ENCODE assay signal across 11 mouse cellular contexts in the genomic region with DNA sequence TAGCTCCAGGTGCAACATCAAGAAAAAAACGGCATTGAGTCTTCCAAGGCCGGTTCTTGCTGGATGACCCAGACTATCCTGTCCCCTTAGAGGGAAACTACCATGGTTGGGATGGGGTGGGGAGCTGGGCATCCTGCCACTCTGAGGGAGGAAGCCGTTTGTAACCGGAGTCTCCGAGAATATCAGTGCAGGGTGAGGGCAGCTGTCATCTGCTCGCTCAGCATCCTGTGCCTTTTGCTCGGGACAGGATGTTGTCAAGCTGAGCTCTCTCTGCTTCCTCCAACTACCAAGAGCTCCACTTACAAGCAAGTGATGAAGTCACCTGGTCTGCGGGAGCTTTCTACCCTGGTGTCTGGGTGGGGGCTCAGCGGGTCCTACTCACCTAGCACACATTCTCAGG. TPM values are rescaled to one million over a fixed set of nuclear protein-coding genes. Genes with fewer than 3 reads are reported as not detected.
DNase-seq lines count a peak whose midpoint lies in the region; ATAC-seq and TF ChIP-seq lines count a peak whose summit lies in the region.
"Had no signal": no experiment of that assay in that cellular context is flagged by ENCODE, and none has a peak within 500 bp of the region (broad histone marks: within the 10 kb centered on the region; RNA-seq: fewer than 3 reads in every experiment).

No protein-coding gene starts in this region.

- H3K27me3 ChIP-seq in midbrain, embryonic 11.5 days (ENCODE audit: control insufficient read depth, insufficient read depth, low read length) = no peaks in the 10 kb centered on the region
- no peaks in the 10 kb centered on the region for H3K27me3 ChIP-seq in midbrain, postnatal 0 days (ENCODE audit: insufficient read depth, low read length)
- H3K27me3 ChIP-seq: CH12.LX; neural tube, embryonic 12.5 days had no signal

- ATAC-seq in midbrain, embryonic 11.5 days (ENCODE audit: low FRiP score) = no peak
- ATAC-seq in midbrain, postnatal 0 days (ENCODE audit: low FRiP score) = no peak

- H3K27ac ChIP-seq in midbrain, embryonic 11.5 days (ENCODE audit: low read depth, low read length) = no peak overlapping the region
- H3K27ac ChIP-seq in midbrain, postnatal 0 days (ENCODE audit: low read depth, low read length) = no peak overlapping the region
- H3K27ac ChIP-seq: forebrain, embryonic 10.5 days; neural tube, embryonic 12.5 days had no signal

- no peak overlapping the region for H3K4me2 ChIP-seq in midbrain, embryonic 11.5 days
- no peak overlapping the region for H3K4me2 ChIP-seq in midbrain, postnatal 0 days (ENCODE audit: low read depth, low read length, poor library complexity, severe bottlenecking)
- H3K4me2 ChIP-seq: neural tube, embryonic 12.5 days had no signal

- DNase-seq in embryo, embryonic 10 days (ENCODE audit: low spot score) = peak; percentile 23
- DNase-seq in embryo, embryonic 9.5 days (ENCODE audit: extremely low spot score) = no peak
- DNase-seq in 416B (ENCODE audit: low read depth) (peak; percentile 82), adipocyte (ENCODE audit: low spot score) (no peak)
- peak; percentile 86 for DNase-seq in induced T-regulatory cell, adult 2 months (ENCODE audit: low read depth)
- peak; percentile 68 for DNase-seq in lung, postnatal 14 days
- DNase-seq in midbrain, embryonic 11.5 days (ENCODE audit: low spot score, missing footprints) = no peak
- no peak for DNase-seq in midbrain, postnatal 0 days (ENCODE audit: low spot score)

- H3K36me3 ChIP-seq in midbrain, embryonic 11.5 days (ENCODE audit: control insufficient read depth, insufficient read depth, low read length) = peaks cover 7% of the 10 kb centered on the region
- peaks cover 22% of the 10 kb centered on the region for H3K36me3 ChIP-seq in midbrain, postnatal 0 days (ENCODE audit: insufficient read depth, low read length)

- H3K4me3 ChIP-seq in midbrain, embryonic 11.5 days (ENCODE audit: low read depth, low read length) = no peak overlapping the region
- no peak overlapping the region for H3K4me3 ChIP-seq in midbrain, postnatal 0 days (ENCODE audit: low read depth, low read length)
- H3K4me3 ChIP-seq: forebrain, embryonic 10.5 days; neural tube, embryonic 12.5 days had no signal

- peaks cover 7% of the 10 kb centered on the region for H3K4me1 ChIP-seq in midbrain, embryonic 11.5 days (ENCODE audit: control insufficient read depth, insufficient read depth, low read length)
- H3K4me1 ChIP-seq in midbrain, postnatal 0 days (ENCODE audit: insufficient read depth, low read length) = no peaks in the 10 kb centered on the region

- WGBS in midbrain, embryonic 11.5 days = 83% methylated on average over 9 of the region's 9 CpGs
- WGBS in midbrain, postnatal 0 days = 81% methylated on average over 9 of the region's 9 CpGs

- no peaks in the 10 kb centered on the region for H3K9me3 ChIP-seq in midbrain, embryonic 11.5 days (ENCODE audit: control insufficient read depth, low read length)
- H3K9me3 ChIP-seq in midbrain, postnatal 0 days (ENCODE audit: low read length) = no peaks in the 10 kb centered on the region
- H3K9me3 ChIP-seq: forebrain, embryonic 10.5 days; neural tube, embryonic 12.5 days had no signal

- TF ChIP-seq CTCF in midbrain, postnatal 0 days (IDR thresholded peaks at IDR 0.05) = no peak

- no peak overlapping the region for H3K9ac ChIP-seq in midbrain, embryonic 11.5 days (ENCODE audit: low read length)
- H3K9ac ChIP-seq in midbrain, postnatal 0 days (replicated peaks; ENCODE audit: low read length, poor library complexity, severe bottlenecking) = no peak overlapping the region
- H3K9ac ChIP-seq: neural tube, embryonic 12.5 days had no signal

RNA-seq across cellular contexts. Expression of gene Csnk1g2, which starts 4.5 kb away (rescaled TPM):
- polyA plus RNA-seq in midbrain, embryonic 11.5 days (2014; fragmentation: Nextera tagmentation; extraction: Ambion mirVana) = 73.6 and 86.9 TPM in 2 replicates
- total RNA-seq in midbrain, postnatal 0 days (2014; rRNA removed) = 124 and 146 TPM in 2 replicates
- 90.5 and 93.3 TPM in 2 replicates for polyA plus RNA-seq in midbrain, postnatal 0 days (2015; fragmentation: Nextera tagmentation; extraction: Ambion mirVana)

RNA-seq across cellular contexts. Expression of gene Gm49322, which starts 12.4 kb away (rescaled TPM):
- 1.9 and 2.2 TPM in 2 replicates for polyA plus RNA-seq in midbrain, embryonic 11.5 days (2014; fragmentation: Nextera tagmentation; extraction: Ambion mirVana)
- total RNA-seq in midbrain, postnatal 0 days (2014; rRNA removed) = 2.0 and 2.7 TPM in 2 replicates
- polyA plus RNA-seq in midbrain, postnatal 0 days (2015; fragmentation: Nextera tagmentation; extraction: Ambion mirVana) = 1.7 and 1.8 TPM in 2 replicates

RNA-seq across cellular contexts. Expression of gene Adat3, which starts 15.5 kb away (rescaled TPM):
- 5.4 and 6.9 TPM in 2 replicates for polyA plus RNA-seq in midbrain, embryonic 11.5 days (2014; fragmentation: Nextera tagmentation; extraction: Ambion mirVana)
- total RNA-seq in midbrain, postnatal 0 days (2014; rRNA removed) = 4.0 and 6.2 TPM in 2 replicates
- 4.6 and 4.9 TPM in 2 replicates for polyA plus RNA-seq in midbrain, postnatal 0 days (2015; fragmentation: Nextera tagmentation; extraction: Ambion mirVana)

RNA-seq across cellular contexts. Expression of gene Scamp4, which starts 15.5 kb away (rescaled TPM):
- 60.2 and 62.3 TPM in 2 replicates for polyA plus RNA-seq in midbrain, embryonic 11.5 days (2014; fragmentation: Nextera tagmentation; extraction: Ambion mirVana)
- total RNA-seq in midbrain, postnatal 0 days (2014; rRNA removed) = 27.8 and 32.4 TPM in 2 replicates
- 73.1 and 76.9 TPM in 2 replicates for polyA plus RNA-seq in midbrain, postnatal 0 days (2015; fragmentation: Nextera tagmentation; extraction: Ambion mirVana)

RNA-seq across cellular contexts. Expression of gene Abhd17a, which starts 28.0 kb away (rescaled TPM):
- polyA plus RNA-seq in midbrain, embryonic 11.5 days (2014; fragmentation: Nextera tagmentation; extraction: Ambion mirVana) = 90.8 and 109 TPM in 2 replicates
- total RNA-seq in midbrain, postnatal 0 days (2014; rRNA removed) = 264 and 275 TPM in 2 replicates
- polyA plus RNA-seq in midbrain, postnatal 0 days (2015; fragmentation: Nextera tagmentation; extraction: Ambion mirVana) = 152 and 157 TPM in 2 replicates

Comparison
In these comparisons a context has a peak if more than half of its experiments do, and no peak if none do; other contexts are left out.
1. DNase-seq: peak in embryo, embryonic 10 days (single experiment), 416B (single experiment), induced T-regulatory cell, adult 2 months (single experiment) and lung, postnatal 14 days (single experiment); none in embryo, embryonic 9.5 days (single experiment), midbrain, embryonic 11.5 days (single experiment), midbrain, postnatal 0 days (single experiment) and adipocyte (single experiment).